Mouse (Mus musculus): Measurements from ENCODE around the gene Unc93a. TPM values are rescaled to one million over a fixed set of nuclear protein-coding genes. Genes with fewer than 3 reads are reported as not detected.

The Unc93a gene
- total and polyA plus RNA-seq, 2 experiments from 2014 or later, result not detected

Other genes starting within 250 kb of the Unc93a start
- gene Pnldc1, start 221.6 kb downstream of the Unc93a start, total RNA-seq (2014; rRNA removed; ENCODE audit: low replicate concordance), result 0.43 TPM in 1 of 2 replicates, not detected in the other
- 0.38 and 0.45 TPM in 2 replicates for gene Pnldc1, start 221.6 kb downstream of the Unc93a start, polyA plus RNA-seq (2015; fragmentation: Nextera tagmentation; extraction: Ambion mirVana)
- gene Tcp1, start 216.1 kb downstream of the Unc93a start, total RNA-seq (2014; rRNA removed; ENCODE audit: low replicate concordance), result 330 and 467 TPM in 2 replicates
- gene Tcp1, start 216.1 kb downstream of the Unc93a start, polyA plus RNA-seq (2015; fragmentation: Nextera tagmentation; extraction: Ambion mirVana), result 245 and 252 TPM in 2 replicates
- 77.5 and 154 TPM in 2 replicates for gene Mrpl18, start 215.5 kb downstream of the Unc93a start, total RNA-seq (2014; rRNA removed; ENCODE audit: low replicate concordance)
- 269 and 276 TPM in 2 replicates for gene Mrpl18, start 215.5 kb downstream of the Unc93a start, polyA plus RNA-seq (2015; fragmentation: Nextera tagmentation; extraction: Ambion mirVana)
- 0.23 TPM in 1 of 2 replicates, not detected in the other for gene Acat3, start 191.2 kb downstream of the Unc93a start, total RNA-seq (2014; rRNA removed; ENCODE audit: low replicate concordance)
- 0.12 TPM in 1 of 2 replicates, not detected in the other for gene Acat3, start 191.2 kb downstream of the Unc93a start, polyA plus RNA-seq (2015; fragmentation: Nextera tagmentation; extraction: Ambion mirVana)
- gene Acat2, start 171.1 kb downstream of the Unc93a start, total RNA-seq (2014; rRNA removed; ENCODE audit: low replicate concordance), result 14.3 and 16.1 TPM in 2 replicates
- 13.3 and 14.8 TPM in 2 replicates for gene Acat2, start 171.1 kb downstream of the Unc93a start, polyA plus RNA-seq (2015; fragmentation: Nextera tagmentation; extraction: Ambion mirVana)
- 39.6 and 41.4 TPM in 2 replicates for gene Wtap, start 137.6 kb downstream of the Unc93a start, total RNA-seq (2014; rRNA removed; ENCODE audit: low replicate concordance)
- 71.1 and 72.2 TPM in 2 replicates for gene Wtap, start 137.6 kb downstream of the Unc93a start, polyA plus RNA-seq (2015; fragmentation: Nextera tagmentation; extraction: Ambion mirVana)
- gene Sod2, start 125.0 kb downstream of the Unc93a start, total RNA-seq (2014; rRNA removed; ENCODE audit: low replicate concordance), result 925 and 977 TPM in 2 replicates
- 951 and 954 TPM in 2 replicates for gene Sod2, start 125.0 kb downstream of the Unc93a start, polyA plus RNA-seq (2015; fragmentation: Nextera tagmentation; extraction: Ambion mirVana)
- gene Gpr31b, start 79.5 kb downstream of the Unc93a start, total RNA-seq (2014; rRNA removed; ENCODE audit: low replicate concordance), result not detected in 2 replicates
- gene Gpr31b, start 79.5 kb downstream of the Unc93a start, polyA plus RNA-seq (2015; fragmentation: Nextera tagmentation; extraction: Ambion mirVana), result not detected in 2 replicates
- 0.04 TPM in 1 of 2 replicates, not detected in the other for gene Tcp10b, start 70.7 kb downstream of the Unc93a start, total RNA-seq (2014; rRNA removed; ENCODE audit: low replicate concordance)
- gene Tcp10b, start 70.7 kb downstream of the Unc93a start, polyA plus RNA-seq (2015; fragmentation: Nextera tagmentation; extraction: Ambion mirVana), result 0.25 TPM in 1 of 2 replicates, not detected in the other
- not detected in 2 replicates for gene Smok2a, start 89.4 kb upstream of the Unc93a start, total RNA-seq (2014; rRNA removed; ENCODE audit: low replicate concordance)
- not detected in 2 replicates for gene Smok2a, start 89.4 kb upstream of the Unc93a start, polyA plus RNA-seq (2015; fragmentation: Nextera tagmentation; extraction: Ambion mirVana)
- not detected in 2 replicates for gene Smok2b, start 98.4 kb upstream of the Unc93a start, total RNA-seq (2014; rRNA removed; ENCODE audit: low replicate concordance)
- not detected in 2 replicates for gene Smok2b, start 98.4 kb upstream of the Unc93a start, polyA plus RNA-seq (2015; fragmentation: Nextera tagmentation; extraction: Ambion mirVana)
- gene Tcp10c, start 222.8 kb upstream of the Unc93a start, total RNA-seq (2014; rRNA removed; ENCODE audit: low replicate concordance), result not detected in 2 replicates
- not detected in 2 replicates for gene Tcp10c, start 222.8 kb upstream of the Unc93a start, polyA plus RNA-seq (2015; fragmentation: Nextera tagmentation; extraction: Ambion mirVana)